Mouse (Mus musculus): ENCODE data around the gene Thoc2. TPM values are rescaled to one million over a fixed set of nuclear protein-coding genes. Genes with fewer than 3 reads are reported as not detected.
"Not testable (repeated sequence)": the region's sequence is repeated elsewhere in the genome, so short reads cannot be mapped to it uniquely, and the experiment has no call there.

Gene Thoc2
- 81.0 and 87.2 TPM in 2 replicates for polyA plus RNA-seq (2015; fragmentation: Nextera tagmentation; extraction: Ambion mirVana)

DNA sequence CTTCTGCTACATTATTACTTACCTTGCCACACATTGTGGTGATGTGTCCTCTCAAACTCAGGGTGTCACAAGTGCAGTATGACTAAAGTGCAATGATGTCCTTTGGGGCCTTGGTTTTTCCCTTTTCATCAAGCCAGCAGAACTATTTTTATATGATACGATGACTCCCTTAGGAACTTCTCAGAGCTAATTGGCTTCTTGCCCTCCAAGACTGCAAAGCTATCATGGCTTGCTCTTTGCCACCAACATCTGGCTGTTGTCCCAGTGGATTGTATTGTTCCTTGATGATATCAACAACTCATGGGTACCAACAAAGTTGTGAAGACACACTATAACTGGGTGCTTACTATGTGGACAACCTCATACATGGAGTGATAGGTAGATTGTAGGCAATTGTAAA, at the start of gene Thoc2:
Thoc2 (minus strand) TSS at position 101 of the 400 bp plus-strand sequence.
- Histone ChIP-seq H3K9ac (ENCODE audit: low read depth, low read length) (no peak within 1 kb of the TSS), H3K36me3 (ENCODE audit: control insufficient read depth, insufficient read depth, low read length) (no peaks in the 10 kb centered on the region), H3K4me1 (ENCODE audit: control insufficient read depth, insufficient read depth, low read length) (no peaks in the 10 kb centered on the region), H3K27me3 (ENCODE audit: control insufficient read depth, insufficient read depth, low read depth, low read length) (no peaks in the 10 kb centered on the region), H3K4me2 (ENCODE audit: low read length) (no peak within 1 kb of the TSS), H3K4me3 (ENCODE audit: low read depth, low read length) (no peak within 1 kb of the TSS), H3K27ac (ENCODE audit: low read length) (no peak within 1 kb of the TSS), H3K9me3 (replicated peaks; ENCODE audit: control insufficient read depth, low read length, poor library complexity, severe bottlenecking) (no peaks in the 10 kb centered on the region)
- no peak for ATAC-seq
- 88% methylated on average over 1 of the region's 1 CpGs for WGBS

DNA sequence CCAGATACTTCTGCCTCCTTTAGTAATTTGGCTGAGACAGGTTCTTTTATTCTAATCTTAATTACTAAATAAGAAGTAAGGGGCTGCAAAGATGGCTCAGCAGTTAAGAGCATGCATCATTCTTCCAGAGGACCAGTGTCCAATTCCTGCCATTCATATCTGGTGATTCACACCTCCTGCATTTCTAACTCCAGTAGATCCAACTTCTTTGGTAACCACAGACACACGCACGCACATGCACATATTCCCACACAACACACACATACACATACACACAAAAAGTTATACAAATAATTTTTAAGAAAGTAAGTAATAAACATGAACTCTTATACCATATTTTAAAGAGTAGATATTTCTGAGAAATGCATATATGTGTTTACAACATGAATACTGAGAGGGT, 49.6 kb upstream of the Thoc2 start:
- no peak for ATAC-seq
- Histone ChIP-seq H3K27me3 (ENCODE audit: control insufficient read depth, insufficient read depth, low read depth, low read length) (no peaks in the 10 kb centered on the region), H3K4me2 (ENCODE audit: low read length) (no peak overlapping the region), H3K9me3 (replicated peaks; ENCODE audit: control insufficient read depth, low read length, poor library complexity, severe bottlenecking) (no peaks in the 10 kb centered on the region; the same call in 1 of the 2 replicates), H3K36me3 (ENCODE audit: control insufficient read depth, insufficient read depth, low read length) (no peaks in the 10 kb centered on the region), H3K9ac (ENCODE audit: low read depth, low read length) (no peak overlapping the region), H3K4me3 (ENCODE audit: low read depth, low read length) (no peak overlapping the region), H3K27ac (ENCODE audit: low read length) (no peak overlapping the region), H3K4me1 (ENCODE audit: control insufficient read depth, insufficient read depth, low read length) (no peaks in the 10 kb centered on the region)
- WGBS, result 93% methylated on average over 2 of the region's 2 CpGs

DNA sequence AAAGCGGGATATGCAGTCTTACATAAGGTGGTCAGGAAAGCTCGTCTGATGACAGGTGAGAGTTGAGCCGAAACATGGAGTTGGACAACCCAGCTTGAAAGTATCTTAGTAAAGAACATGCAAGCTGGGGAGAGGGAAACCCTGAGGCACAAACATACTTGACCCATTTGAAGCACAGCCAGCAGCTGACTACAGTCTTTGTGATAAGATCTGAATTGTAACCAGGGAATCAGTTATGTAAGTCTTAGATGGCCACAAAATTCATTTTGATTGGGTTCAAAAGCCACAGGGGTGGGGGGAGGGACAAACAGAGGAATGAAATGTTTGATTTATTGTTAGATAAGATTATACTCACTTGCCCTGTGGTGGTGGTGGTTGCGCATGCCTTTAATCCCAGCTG, 48.9 kb upstream of the Thoc2 start:
- ATAC-seq, result no peak
- 94% methylated on average over 4 of the region's 4 CpGs for WGBS

DNA sequence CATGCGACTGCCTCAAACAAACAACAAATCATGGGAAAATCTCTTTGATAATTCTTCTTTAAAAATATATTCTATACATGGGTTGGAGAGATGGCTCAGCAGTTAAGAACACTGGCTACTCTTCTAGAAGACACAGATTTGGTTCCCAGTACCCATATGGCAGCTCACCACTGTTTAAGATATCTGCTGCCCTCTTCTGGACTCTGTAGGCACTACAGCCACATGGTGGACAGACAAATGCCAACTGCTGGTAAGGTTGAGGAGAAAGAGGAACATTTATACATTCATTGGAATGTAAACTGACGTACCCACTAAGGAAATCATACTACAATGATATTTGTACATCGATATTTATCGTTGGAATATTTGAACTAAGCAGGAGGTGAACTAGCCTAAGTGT, 36.7 kb upstream of the Thoc2 start:
- Histone ChIP-seq H3K4me3 (ENCODE audit: low read depth, low read length) (no peak overlapping the region), H3K9me3 (replicated peaks; ENCODE audit: control insufficient read depth, low read length, poor library complexity, severe bottlenecking) (no peaks in the 10 kb centered on the region), H3K27me3 (ENCODE audit: control insufficient read depth, insufficient read depth, low read depth, low read length) (no peaks in the 10 kb centered on the region), H3K4me2 (ENCODE audit: low read length) (no peak overlapping the region), H3K4me1 (ENCODE audit: control insufficient read depth, insufficient read depth, low read length) (no peaks in the 10 kb centered on the region), H3K9ac (ENCODE audit: low read depth, low read length) (no peak overlapping the region), H3K36me3 (ENCODE audit: control insufficient read depth, insufficient read depth, low read length) (no peaks in the 10 kb centered on the region), H3K27ac (ENCODE audit: low read length) (no peak overlapping the region)
- no peak for ATAC-seq
- 71% methylated on average over 4 of the region's 4 CpGs for whole genome bisulfite sequencing

More for the DNA sequence above, 48.9 kb upstream of the Thoc2 start:
- H3K9ac ChIP-seq (ENCODE audit: low read depth, low read length), result no peak overlapping the region
- H3K4me2 ChIP-seq (ENCODE audit: low read length), result no peak overlapping the region
- H3K4me3 ChIP-seq (ENCODE audit: low read depth, low read length), result no peak overlapping the region
- no peaks in the 10 kb centered on the region for H3K4me1 ChIP-seq (ENCODE audit: control insufficient read depth, insufficient read depth, low read length)
- no peaks in the 10 kb centered on the region; the same call in 1 of the 2 replicates for H3K9me3 ChIP-seq (replicated peaks; ENCODE audit: control insufficient read depth, low read length, poor library complexity, severe bottlenecking)
- H3K36me3 ChIP-seq (ENCODE audit: control insufficient read depth, insufficient read depth, low read length), result no peaks in the 10 kb centered on the region
- H3K27me3 ChIP-seq (ENCODE audit: control insufficient read depth, insufficient read depth, low read depth, low read length), result no peaks in the 10 kb centered on the region
- no peak overlapping the region for H3K27ac ChIP-seq (ENCODE audit: low read length)

DNA sequence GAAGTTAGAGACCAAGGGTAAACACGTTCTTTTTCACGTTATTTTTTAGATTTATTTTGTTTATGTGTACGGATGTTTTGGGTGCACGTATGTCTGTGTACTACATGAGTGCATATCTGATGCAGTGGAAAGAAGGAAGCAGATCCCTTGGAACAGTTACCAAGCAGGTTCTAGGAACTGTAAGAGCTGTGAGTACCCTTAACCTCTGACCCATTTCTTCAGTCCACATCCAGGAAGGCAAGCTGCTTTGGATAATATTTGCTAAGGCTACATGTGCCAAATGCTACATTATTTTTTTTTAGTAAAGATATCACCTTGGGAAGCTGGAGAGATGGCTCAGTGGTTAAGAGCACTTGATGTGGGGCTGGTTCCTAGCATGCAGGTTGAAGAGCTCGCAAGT, 21.4 kb upstream of the Thoc2 start:
- Histone ChIP-seq H3K27ac (ENCODE audit: low read length) (no peak overlapping the region), H3K27me3 (ENCODE audit: control insufficient read depth, insufficient read depth, low read depth, low read length) (no peaks in the 10 kb centered on the region), H3K36me3 (ENCODE audit: control insufficient read depth, insufficient read depth, low read length) (no peaks in the 10 kb centered on the region), H3K4me1 (ENCODE audit: control insufficient read depth, insufficient read depth, low read length) (no peaks in the 10 kb centered on the region), H3K4me3 (ENCODE audit: low read depth, low read length) (no peak overlapping the region), H3K9ac (ENCODE audit: low read depth, low read length) (no peak overlapping the region), H3K4me2 (ENCODE audit: low read length) (no peak overlapping the region), H3K9me3 (replicated peaks; ENCODE audit: control insufficient read depth, low read length, poor library complexity, severe bottlenecking) (no peaks in the 10 kb centered on the region)
- no peak for ATAC-seq
- WGBS, result 87% methylated on average over 5 of the region's 5 CpGs

DNA sequence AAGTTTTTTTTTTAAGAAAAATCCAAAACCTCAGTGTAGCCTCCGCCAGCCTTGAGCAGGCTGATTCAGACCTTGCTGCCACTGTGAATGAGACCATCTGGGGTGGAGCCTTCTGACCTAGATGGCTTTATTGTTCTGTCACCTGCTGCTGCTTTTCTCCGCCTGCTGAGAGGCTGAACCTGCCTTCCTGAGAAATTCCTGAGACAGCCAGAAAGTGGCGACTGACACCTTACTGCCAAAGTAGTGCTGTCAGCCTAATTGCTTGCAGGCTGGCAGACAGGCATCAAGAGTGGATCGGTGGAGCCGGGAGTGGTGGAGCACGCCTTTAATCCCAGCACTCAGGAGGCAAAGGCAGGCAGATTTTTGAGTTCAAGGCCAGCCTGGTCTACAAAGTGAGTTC, 11.3 kb upstream of the Thoc2 start:
- H3K36me3 ChIP-seq (ENCODE audit: control insufficient read depth, insufficient read depth, low read length); H3K4me2 ChIP-seq (ENCODE audit: low read length); H3K9ac ChIP-seq (ENCODE audit: low read depth, low read length); H3K9me3 ChIP-seq (replicated peaks; ENCODE audit: control insufficient read depth, low read length, poor library complexity, severe bottlenecking); ATAC-seq; H3K27me3 ChIP-seq (ENCODE audit: control insufficient read depth, insufficient read depth, low read depth, low read length); H3K4me1 ChIP-seq (ENCODE audit: control insufficient read depth, insufficient read depth, low read length); H3K27ac ChIP-seq (ENCODE audit: low read length); H3K4me3 ChIP-seq (ENCODE audit: low read depth, low read length): not testable (repeated sequence)
- WGBS, result 60% methylated on average over 6 of the region's 6 CpGs

DNA sequence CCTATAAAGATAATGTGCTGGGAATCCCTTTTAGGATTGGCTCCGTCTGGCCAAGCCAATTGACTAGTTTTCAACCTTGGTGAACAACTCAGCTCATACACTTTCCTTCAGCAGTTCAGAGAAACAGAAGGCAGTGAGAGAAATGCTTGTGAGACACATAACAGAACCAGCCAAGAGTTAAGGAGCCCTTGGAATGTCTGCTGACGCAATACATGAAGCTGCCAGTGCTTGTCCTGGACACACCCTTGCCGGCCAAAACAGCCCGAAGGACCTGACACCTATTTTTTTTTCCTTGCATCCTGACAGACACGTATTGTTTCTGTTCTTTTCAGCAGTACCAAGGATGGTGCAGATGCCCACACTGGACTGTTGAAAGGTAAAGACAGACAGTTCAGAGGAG, 4.2 kb upstream of the Thoc2 start:
- Histone ChIP-seq H3K9me3 (replicated peaks; ENCODE audit: control insufficient read depth, low read length, poor library complexity, severe bottlenecking) (no peaks in the 10 kb centered on the region), H3K4me2 (ENCODE audit: low read length) (no peak overlapping the region), H3K4me1 (ENCODE audit: control insufficient read depth, insufficient read depth, low read length) (no peaks in the 10 kb centered on the region), H3K9ac (ENCODE audit: low read depth, low read length) (no peak overlapping the region), H3K27ac (ENCODE audit: low read length) (no peak overlapping the region), H3K36me3 (ENCODE audit: control insufficient read depth, insufficient read depth, low read length) (no peaks in the 10 kb centered on the region), H3K27me3 (ENCODE audit: control insufficient read depth, insufficient read depth, low read depth, low read length) (no peaks in the 10 kb centered on the region), H3K4me3 (ENCODE audit: low read depth, low read length) (no peak overlapping the region)
- WGBS, result 84% methylated on average over 5 of the region's 5 CpGs
- no peak for ATAC-seq

DNA sequence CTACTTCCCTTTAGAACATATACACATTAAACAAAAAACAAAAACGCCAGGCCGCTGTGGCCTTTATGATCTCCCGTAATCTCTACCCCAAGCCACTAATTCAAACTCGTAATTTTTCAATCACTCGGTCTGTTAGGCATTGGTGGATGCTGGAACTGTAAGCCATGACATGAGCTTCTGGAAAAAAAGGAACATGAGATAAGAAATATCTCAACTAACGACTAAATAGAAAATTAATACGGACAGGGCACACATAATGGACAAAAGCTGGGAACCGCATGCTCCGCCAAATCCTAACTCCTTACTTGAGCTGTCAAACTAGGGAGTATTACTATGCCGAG, 8.4 kb downstream of the Thoc2 start:
- ATAC-seq, result peak; percentile 56; the same call in 1 of the 2 replicates
- peak overlapping the region; percentile 65 for H3K4me3 ChIP-seq (ENCODE audit: low read depth, low read length)
- H3K9ac ChIP-seq (ENCODE audit: low read depth, low read length), result peak overlapping the region; percentile 32; the same call in 1 of the 2 replicates

DNA sequence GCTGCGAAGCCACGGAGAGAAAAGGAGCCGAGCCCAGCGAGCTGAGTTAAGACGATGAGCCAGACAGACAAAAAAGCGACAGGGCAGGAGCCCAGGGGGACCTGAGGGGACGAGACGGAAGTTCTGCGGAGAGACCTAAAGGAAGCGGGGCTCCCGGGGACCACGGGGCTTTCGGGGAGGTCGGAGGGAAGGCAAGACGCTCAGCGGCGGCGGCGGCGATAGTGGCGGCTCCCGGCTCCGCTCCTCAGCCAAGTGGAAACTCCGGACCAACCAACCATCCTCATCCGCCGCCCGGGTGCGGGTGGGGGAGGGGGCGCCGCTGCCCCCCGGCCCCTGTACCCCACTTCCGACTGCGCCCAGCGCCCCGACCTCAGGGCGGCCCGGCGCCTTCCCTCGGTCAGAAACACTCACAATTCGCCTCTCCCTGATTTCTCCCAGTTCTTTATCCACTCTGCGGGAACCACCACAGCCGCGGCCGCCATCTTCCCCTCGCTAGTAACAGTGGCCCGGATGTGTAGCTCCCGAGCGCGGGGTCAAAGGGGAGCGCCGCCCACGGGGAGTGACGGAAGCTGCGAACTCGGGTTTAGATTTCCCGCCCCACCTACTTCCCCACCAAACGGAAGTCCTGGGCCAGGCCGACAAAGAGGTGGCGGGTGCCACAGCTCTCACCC, 8.9 kb downstream of the Thoc2 start:
- H3K4me3 ChIP-seq (ENCODE audit: low read depth, low read length), result peak overlapping the region; percentile 65
- no peaks in the 10 kb centered on the region for H3K36me3 ChIP-seq (ENCODE audit: control insufficient read depth, insufficient read depth, low read length)
- peak; percentile 98 for ATAC-seq
- H3K9me3 ChIP-seq (replicated peaks; ENCODE audit: control insufficient read depth, low read length, poor library complexity, severe bottlenecking), result no peaks in the 10 kb centered on the region
- peak overlapping the region; percentile 71 for H3K4me2 ChIP-seq (ENCODE audit: low read length)
- peak overlapping the region; percentile 83 for H3K27ac ChIP-seq (ENCODE audit: low read length)
- WGBS, result 15% methylated on average over 44 of the region's 59 CpGs
- H3K9ac ChIP-seq (ENCODE audit: low read depth, low read length), result peak overlapping the region; percentile 71
- H3K27me3 ChIP-seq (ENCODE audit: control insufficient read depth, insufficient read depth, low read depth, low read length), result no peaks in the 10 kb centered on the region
- H3K4me1 ChIP-seq (ENCODE audit: control insufficient read depth, insufficient read depth, low read length), result peaks cover 9% of the 10 kb centered on the region

More for the DNA sequence above, 8.4 kb downstream of the Thoc2 start:
- H3K27me3 ChIP-seq (ENCODE audit: control insufficient read depth, insufficient read depth, low read depth, low read length), result no peaks in the 10 kb centered on the region
- H3K9me3 ChIP-seq (replicated peaks; ENCODE audit: control insufficient read depth, low read length, poor library complexity, severe bottlenecking), result no peaks in the 10 kb centered on the region
- peaks cover 9% of the 10 kb centered on the region for H3K4me1 ChIP-seq (ENCODE audit: control insufficient read depth, insufficient read depth, low read length)
- peak overlapping the region; percentile 39 for H3K4me2 ChIP-seq (ENCODE audit: low read length)
- 48% methylated on average over 10 of the region's 10 CpGs for WGBS
- H3K36me3 ChIP-seq (ENCODE audit: control insufficient read depth, insufficient read depth, low read length), result no peaks in the 10 kb centered on the region
- H3K27ac ChIP-seq (ENCODE audit: low read length), result peak overlapping the region; percentile 83; the same call in 1 of the 2 replicates

All from midbrain, embryonic 16.5 days (tissue).